Mouse (Mus musculus) midbrain, embryonic 10.5 days (tissue): ENCODE measurements at regions not wholly inside any gene's neighbourhood (a gene's known extent, or its start where the extent isn't known, plus 50 kb on each side); places are given as distances from the start of the nearest gene placed in this dataset.
"Not testable (repeated sequence)": the region's sequence is repeated elsewhere in the genome, so short reads cannot be mapped to it uniquely, and the experiment has no call there.

Source experiments
- DNase-seq: peaks from one replicate; pipeline ENCODE4 v3.0.0-alpha.2; 2017; ENCODE audit warnings: low spot score
- H3K27ac ChIP-seq: fragments of 300-500 bp; sonication (generic); replicated peaks from 2 replicates; pipeline ENCODE4 v1.5.1; 2016; ENCODE audit warnings: mild to moderate bottlenecking
- H3K27me3 ChIP-seq: fragments of 300-500 bp; sonication (generic); 2 replicates; pipeline ENCODE4 v1.6.1; 2016; ENCODE audit warnings: low read depth, mild to moderate bottlenecking; ENCODE audit not compliant: poor library complexity, severe bottlenecking
- H3K36me3 ChIP-seq: fragments of 300-500 bp; sonication (generic); 2 replicates; pipeline ENCODE4 v1.6.1; 2016; ENCODE audit warnings: mild to moderate bottlenecking, moderate library complexity
- H3K4me1 ChIP-seq: fragments of 300-500 bp; sonication (generic); 2 replicates; pipeline ENCODE4 v1.6.1; 2016
- H3K4me3 ChIP-seq: fragments of 300-500 bp; sonication (generic); 2 replicates; pipeline ENCODE4 v1.5.1; 2016; ENCODE audit warnings: mild to moderate bottlenecking, moderate library complexity
- H3K9me3 ChIP-seq: fragments of 300-500 bp; sonication (generic); replicated peaks from 2 replicates; pipeline ENCODE4 v1.6.1; 2016; ENCODE audit warnings: mild to moderate bottlenecking
- WGBS: fragments of 180-500 bp; shearing (Covaris S2); methylation state at CpG from one replicate; pipeline ENCODE4 v1.1.7; 2016; 5-methylcytosine and 5-hydroxymethylcytosine counted together

- DNase-seq = no peak
- Histone ChIP-seq H3K27me3 (no peaks in the 10 kb centered on the region), H3K27ac (peak overlapping the region; percentile 17; the same call in 1 of the 2 replicates), H3K36me3 (no peaks in the 10 kb centered on the region), H3K4me3 (no peak overlapping the region), H3K9me3 (no peaks in the 10 kb centered on the region), H3K4me1 (peaks cover 16% of the 10 kb centered on the region)
- 53% methylated on average over 6 of the region's 6 CpGs for WGBS
These were observed 53.6 kb upstream of the Wdfy3 start for GRCm38 (mm10) chr5:102123285-102123684.

GRCm38 (mm10) chr5:102126737-102127136, 57.0 kb upstream of the Wdfy3 start:
- WGBS = 14% methylated on average over 3 of the region's 3 CpGs
- DNase-seq = peak; percentile 60
- Histone ChIP-seq H3K36me3 (no peaks in the 10 kb centered on the region), H3K4me1 (peaks cover 16% of the 10 kb centered on the region), H3K27ac (no peak overlapping the region), H3K9me3 (no peaks in the 10 kb centered on the region), H3K4me3 (no peak overlapping the region), H3K27me3 (no peaks in the 10 kb centered on the region)

- WGBS = 68% methylated on average over 4 of the region's 4 CpGs
- no peak for DNase-seq
- Histone ChIP-seq H3K4me1 (0 out of 2 replicates have a peak, but pooled peaks cover 7% of the 10 kb centered on the region), H3K27me3 (no peaks in the 10 kb centered on the region), H3K9me3 (no peaks in the 10 kb centered on the region), H3K36me3 (no peaks in the 10 kb centered on the region), H3K27ac (no peak overlapping the region; the same call in 1 of the 2 replicates), H3K4me3 (no peak overlapping the region)
These were observed 78.3 kb upstream of the Wdfy3 start for GRCm38 (mm10) chr5:102147991-102148390.

- 50% methylated on average over 14 of the region's 14 CpGs for WGBS
- Histone ChIP-seq H3K9me3 (no peaks in the 10 kb centered on the region), H3K4me1 (0 out of 2 replicates have a peak, but pooled peaks cover 7% of the 10 kb centered on the region), H3K4me3 (no peak overlapping the region), H3K27ac (no peak overlapping the region), H3K36me3 (no peaks in the 10 kb centered on the region), H3K27me3 (no peaks in the 10 kb centered on the region)
- peak; percentile 81 for DNase-seq
These were observed 79.9 kb upstream of the Wdfy3 start for GRCm38 (mm10) chr5:102149481-102150129.

- no peak for DNase-seq
- H3K27ac ChIP-seq = no peak overlapping the region
- no peaks in the 10 kb centered on the region for H3K27me3 ChIP-seq
- H3K4me1 ChIP-seq = peaks cover 2% of the 10 kb centered on the region; the same call in 1 of the 2 replicates
- 49% methylated on average over 2 of the region's 2 CpGs for WGBS
- H3K36me3 ChIP-seq = no peaks in the 10 kb centered on the region
- H3K4me3 ChIP-seq = no peak overlapping the region
- no peaks in the 10 kb centered on the region for H3K9me3 ChIP-seq
These were observed 89.9 kb upstream of the Wdfy3 start for GRCm38 (mm10) chr5:102159621-102160020.

GRCm38 (mm10) chr5:102167981-102168380, 98.3 kb upstream of the Wdfy3 start:
- H3K4me1 ChIP-seq = peaks cover 20% of the 10 kb centered on the region
- DNase-seq = no peak
- no peak overlapping the region for H3K27ac ChIP-seq
- no peaks in the 10 kb centered on the region for H3K27me3 ChIP-seq
- H3K36me3 ChIP-seq = no peaks in the 10 kb centered on the region
- no peak overlapping the region for H3K4me3 ChIP-seq
- no peaks in the 10 kb centered on the region for H3K9me3 ChIP-seq
- WGBS = 48% methylated on average over 4 of the region's 4 CpGs

GRCm38 (mm10) chr5:102171808-102172207, 102.1 kb upstream of the Wdfy3 start:
- Histone ChIP-seq H3K27me3 (no peaks in the 10 kb centered on the region), H3K36me3 (no peaks in the 10 kb centered on the region), H3K4me3 (no peak overlapping the region), H3K27ac (no peak overlapping the region), H3K4me1 (peaks cover 17% of the 10 kb centered on the region), H3K9me3 (no peaks in the 10 kb centered on the region)
- 88% methylated on average over 2 of the region's 3 CpGs for WGBS
- no peak for DNase-seq

- Histone ChIP-seq H3K4me3 (no peak overlapping the region), H3K27me3 (no peaks in the 10 kb centered on the region), H3K9me3 (no peaks in the 10 kb centered on the region), H3K36me3 (no peaks in the 10 kb centered on the region), H3K27ac (no peak overlapping the region), H3K4me1 (no peaks in the 10 kb centered on the region)
- WGBS = 92% methylated on average over 8 of the region's 8 CpGs
- DNase-seq = no peak
These were observed 110.5 kb upstream of the Wdfy3 start for GRCm38 (mm10) chr5:102180250-102180649.

- not testable (repeated sequence) for H3K36me3 ChIP-seq, H3K9me3 ChIP-seq, H3K4me1 ChIP-seq, DNase-seq, H3K4me3 ChIP-seq, H3K27me3 ChIP-seq, H3K27ac ChIP-seq
- WGBS = 86% methylated on average over 4 of the region's 4 CpGs
These were observed 119.2 kb upstream of the Wdfy3 start for GRCm38 (mm10) chr5:102188951-102189350.

- peaks cover 11% of the 10 kb centered on the region for H3K4me1 ChIP-seq
- no peaks in the 10 kb centered on the region for H3K27me3 ChIP-seq
- no peak overlapping the region for H3K27ac ChIP-seq
- no peaks in the 10 kb centered on the region for H3K9me3 ChIP-seq
- 51% methylated on average over 4 of the region's 4 CpGs for WGBS
- no peak for DNase-seq
- H3K36me3 ChIP-seq = no peaks in the 10 kb centered on the region
- H3K4me3 ChIP-seq = no peak overlapping the region
These were observed 136.7 kb upstream of the Wdfy3 start for GRCm38 (mm10) chr5:102206456-102206855.

GRCm38 (mm10) chr5:102206953-102207352, 137.2 kb upstream of the Wdfy3 start:
- H3K27ac ChIP-seq = no peak overlapping the region
- H3K4me3 ChIP-seq = 0 out of 2 replicates have a peak overlapping the region, but pooled peaks have one; percentile 24
- H3K36me3 ChIP-seq = no peaks in the 10 kb centered on the region
- no peaks in the 10 kb centered on the region for H3K27me3 ChIP-seq
- peak; percentile 72 for DNase-seq
- 5% methylated on average over 16 of the region's 16 CpGs for whole genome bisulfite sequencing
- no peaks in the 10 kb centered on the region for H3K9me3 ChIP-seq
- H3K4me1 ChIP-seq = peaks cover 7% of the 10 kb centered on the region

GRCm38 (mm10) chr5:102213145-102213544, 143.4 kb upstream of the Wdfy3 start:
- DNase-seq = peak; percentile 39
- no peak overlapping the region for H3K4me3 ChIP-seq

GRCm38 (mm10) chr5:102227131-102227530, 157.4 kb upstream of the Wdfy3 start:
- no peak overlapping the region for H3K27ac ChIP-seq
- H3K9me3 ChIP-seq = no peaks in the 10 kb centered on the region
- no peaks in the 10 kb centered on the region for H3K36me3 ChIP-seq
- peaks cover 8% of the 10 kb centered on the region for H3K4me1 ChIP-seq
- no peaks in the 10 kb centered on the region for H3K27me3 ChIP-seq
- H3K4me3 ChIP-seq = no peak overlapping the region
- 35% methylated on average over 6 of the region's 6 CpGs for WGBS
- no peak for DNase-seq

More at GRCm38 (mm10) chr5:102213145-102213544, 143.4 kb upstream of the Wdfy3 start:
- H3K9me3 ChIP-seq = no peaks in the 10 kb centered on the region
- WGBS = 67% methylated on average over 6 of the region's 6 CpGs
- no peaks in the 10 kb centered on the region for H3K27me3 ChIP-seq
- no peaks in the 10 kb centered on the region for H3K36me3 ChIP-seq
- no peak overlapping the region for H3K27ac ChIP-seq
- H3K4me1 ChIP-seq = no peaks in the 10 kb centered on the region
